Mouse (Mus musculus): Measurements from ENCODE around the gene Ppp1r1b. TPM values are rescaled to one million over a fixed set of nuclear protein-coding genes. Genes with fewer than 3 reads are reported as not detected.
A peak's percentile ranks its signal among the peaks of the same experiment; 100 is the strongest.
"Not testable (repeated sequence)": the region's sequence is repeated elsewhere in the genome, so short reads cannot be mapped to it uniquely, and the experiment has no call there.

Gene Ppp1r1b
- polyA plus RNA-seq, 1 experiment from 2014 or later: 52.2 TPM

DNA sequence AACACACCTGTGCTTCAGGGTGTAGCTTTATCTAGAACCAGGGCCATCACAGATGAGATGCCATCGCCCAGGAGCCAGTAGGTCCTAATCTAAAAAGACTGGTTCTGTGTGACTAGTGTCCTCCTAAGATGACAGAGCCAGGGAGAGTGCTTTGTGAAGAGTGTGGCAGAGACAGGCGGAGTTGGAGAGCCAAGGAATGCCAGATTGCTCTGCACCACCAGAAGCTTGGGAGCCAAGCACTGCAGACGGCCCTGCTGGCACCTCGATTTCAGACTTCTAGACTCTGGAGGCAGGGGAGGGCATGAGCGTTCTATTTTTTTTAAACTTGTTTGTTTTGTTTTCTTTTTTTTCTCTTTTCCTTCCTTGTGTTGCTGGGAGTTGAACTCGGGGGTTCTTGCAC, 21.1 kb downstream of the Ppp1r1b start:
- 84% methylated on average over 6 of the region's 6 CpGs for WGBS
- H3K36me3 ChIP-seq: 0 out of 2 replicates have a peak, but pooled peaks cover 3% of the 10 kb centered on the region
- peaks cover 7% of the 10 kb centered on the region; the same call in 1 of the 2 replicates for H3K4me1 ChIP-seq (replicated peaks)
- H3K27ac ChIP-seq: no peak overlapping the region
- no peak overlapping the region for H3K4me3 ChIP-seq (replicated peaks)
- no peaks in the 10 kb centered on the region for H3K27me3 ChIP-seq (replicated peaks)
- H3K4me2 ChIP-seq (replicated peaks): no peak overlapping the region
- ATAC-seq: no peak
- no peak overlapping the region for H3K9ac ChIP-seq
- H3K9me3 ChIP-seq: no peaks in the 10 kb centered on the region

DNA sequence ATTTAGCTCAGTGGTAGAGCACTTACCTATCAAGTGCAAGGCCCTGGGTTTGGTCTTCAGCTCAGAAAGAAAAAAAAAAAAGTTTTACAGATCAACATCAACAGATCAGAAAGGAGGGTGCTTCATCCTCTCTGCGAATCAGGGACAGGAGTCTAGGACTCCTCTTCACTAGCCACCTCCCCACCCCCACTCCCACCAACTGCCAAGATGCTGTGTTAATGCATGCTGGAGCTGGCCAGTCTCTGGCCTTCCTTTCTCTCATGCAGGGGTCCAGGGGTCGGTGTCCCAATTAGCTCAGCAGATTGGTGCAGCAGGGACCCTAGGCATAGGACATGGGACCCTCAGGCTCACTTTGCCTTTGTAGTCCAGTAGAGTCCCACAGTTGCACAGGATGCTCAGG, 22.4 kb downstream of the Ppp1r1b start:
- H3K9ac ChIP-seq: no peak overlapping the region
- WGBS: 92% methylated on average over 2 of the region's 2 CpGs
- no peak overlapping the region for H3K4me2 ChIP-seq (replicated peaks)
- H3K4me3 ChIP-seq (replicated peaks): no peak overlapping the region
- no peaks in the 10 kb centered on the region for H3K27me3 ChIP-seq (replicated peaks)
- no peaks in the 10 kb centered on the region for H3K9me3 ChIP-seq
- ATAC-seq: no peak
- peaks cover 7% of the 10 kb centered on the region; the same call in 1 of the 2 replicates for H3K36me3 ChIP-seq
- no peak overlapping the region for H3K27ac ChIP-seq
- 0 out of 2 replicates have a peak, but pooled peaks cover 7% of the 10 kb centered on the region for H3K4me1 ChIP-seq (replicated peaks)

- WGBS: 66% methylated on average over 10 of the region's 10 CpGs
- Histone ChIP-seq H3K4me2 (replicated peaks) (no peak overlapping the region), H3K9ac (no peak overlapping the region), H3K4me3 (replicated peaks) (no peak overlapping the region), H3K4me1 (replicated peaks) (0 out of 2 replicates have a peak, but pooled peaks cover 7% of the 10 kb centered on the region), H3K9me3 (no peaks in the 10 kb centered on the region), H3K27me3 (replicated peaks) (no peaks in the 10 kb centered on the region), H3K36me3 (peaks cover 7% of the 10 kb centered on the region; the same call in 1 of the 2 replicates), H3K27ac (no peak overlapping the region)
- ATAC-seq: peak; percentile 30; the same call in 1 of the 2 replicates
These were observed 23.5 kb downstream of the Ppp1r1b start for GRCm38 (mm10) chr11:98371556-98372240.

DNA sequence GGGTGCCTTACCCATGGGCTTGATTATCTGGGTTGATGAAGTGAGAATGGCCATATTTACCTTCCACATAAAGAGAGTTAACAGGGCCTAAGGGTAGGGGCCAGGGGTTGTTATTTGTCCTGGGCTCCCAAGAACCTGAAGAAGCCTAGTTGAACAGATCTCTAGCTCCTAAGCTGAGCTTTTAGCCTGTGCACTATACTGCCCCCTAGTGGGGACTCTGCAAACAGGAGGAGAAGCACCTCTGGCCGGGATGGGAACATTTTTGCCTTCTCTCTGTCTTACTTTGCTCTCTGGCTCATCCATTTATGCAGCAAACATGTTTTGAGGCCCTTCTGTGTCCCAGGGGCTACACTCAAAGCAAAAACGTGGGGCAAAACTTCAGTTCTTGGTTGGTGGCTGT, 24.2 kb downstream of the Ppp1r1b start:
- Histone ChIP-seq H3K4me2 (replicated peaks) (no peak overlapping the region), H3K9me3 (no peaks in the 10 kb centered on the region), H3K27ac (no peak overlapping the region), H3K9ac (no peak overlapping the region), H3K4me1 (replicated peaks) (0 out of 2 replicates have a peak, but pooled peaks cover 7% of the 10 kb centered on the region), H3K36me3 (peaks cover 7% of the 10 kb centered on the region; the same call in 1 of the 2 replicates), H3K4me3 (replicated peaks) (no peak overlapping the region), H3K27me3 (replicated peaks) (no peaks in the 10 kb centered on the region)
- ATAC-seq: peak; percentile 50
- whole genome bisulfite sequencing: 6% methylated on average over 2 of the region's 2 CpGs

- Histone ChIP-seq H3K27me3 (replicated peaks) (no peaks in the 10 kb centered on the region), H3K4me3 (replicated peaks) (no peak overlapping the region), H3K27ac (no peak overlapping the region), H3K9ac (no peak overlapping the region), H3K9me3 (no peaks in the 10 kb centered on the region), H3K36me3 (peaks cover 11% of the 10 kb centered on the region; the same call in 1 of the 2 replicates), H3K4me2 (replicated peaks) (no peak overlapping the region), H3K4me1 (replicated peaks) (0 out of 2 replicates have a peak, but pooled peaks cover 7% of the 10 kb centered on the region)
- ATAC-seq: no peak
- 84% methylated on average over 6 of the region's 6 CpGs for WGBS
These were observed 25.0 kb downstream of the Ppp1r1b start for GRCm38 (mm10) chr11:98373244-98373643.

- no peaks in the 10 kb centered on the region for H3K9me3 ChIP-seq
- no peak overlapping the region for H3K4me2 ChIP-seq (replicated peaks)
- 0 out of 2 replicates have a peak, but pooled peaks cover 7% of the 10 kb centered on the region for H3K4me1 ChIP-seq (replicated peaks)
- 88% methylated on average over 8 of the region's 8 CpGs for WGBS
- no peak overlapping the region for H3K9ac ChIP-seq
- H3K4me3 ChIP-seq (replicated peaks): no peak overlapping the region
- H3K36me3 ChIP-seq: peaks cover 20% of the 10 kb centered on the region; the same call in 1 of the 2 replicates
- H3K27me3 ChIP-seq (replicated peaks): no peaks in the 10 kb centered on the region
- ATAC-seq: no peak
- H3K27ac ChIP-seq: no peak overlapping the region
These were observed 26.1 kb downstream of the Ppp1r1b start for GRCm38 (mm10) chr11:98374266-98374665.

DNA sequence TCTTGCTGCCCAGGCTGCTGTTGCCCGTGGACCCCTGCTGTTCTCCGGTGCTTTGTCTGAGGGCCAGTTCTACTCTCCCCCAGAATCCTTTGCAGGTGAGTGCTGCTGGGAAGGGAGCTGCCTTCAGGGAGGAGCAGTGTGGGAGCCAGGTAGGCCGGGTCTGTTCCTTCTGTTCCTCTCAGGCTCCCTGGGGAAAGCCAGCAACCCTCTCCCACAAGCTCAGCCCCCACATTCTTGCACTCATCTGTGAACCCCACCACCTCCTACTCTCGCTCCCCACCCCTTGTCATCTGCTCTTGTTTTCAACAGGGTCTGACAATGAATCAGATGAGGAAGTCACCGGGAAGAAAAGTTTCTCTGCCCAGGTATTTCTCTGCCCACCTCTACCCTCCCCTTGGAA, 28.6 kb downstream of the Ppp1r1b start:
- Histone ChIP-seq H3K36me3 (peaks cover 21% of the 10 kb centered on the region; the same call in 1 of the 2 replicates), H3K27me3 (replicated peaks) (no peaks in the 10 kb centered on the region), H3K27ac (no peak overlapping the region), H3K4me3 (replicated peaks) (no peak overlapping the region), H3K9me3 (no peaks in the 10 kb centered on the region), H3K4me2 (replicated peaks) (no peak overlapping the region), H3K4me1 (replicated peaks) (no peaks in the 10 kb centered on the region), H3K9ac (no peak overlapping the region)
- WGBS: 74% methylated on average over 5 of the region's 5 CpGs
- ATAC-seq: no peak

- Histone ChIP-seq H3K4me2 (replicated peaks) (no peak overlapping the region), H3K4me3 (replicated peaks) (no peak overlapping the region), H3K9me3 (no peaks in the 10 kb centered on the region), H3K36me3 (peaks cover 21% of the 10 kb centered on the region; the same call in 1 of the 2 replicates), H3K27ac (no peak overlapping the region), H3K27me3 (replicated peaks) (no peaks in the 10 kb centered on the region), H3K9ac (no peak overlapping the region), H3K4me1 (replicated peaks) (no peaks in the 10 kb centered on the region)
- 86% methylated on average over 11 of the region's 11 CpGs for WGBS
- ATAC-seq: no peak
These were observed 29.6 kb downstream of the Ppp1r1b start for GRCm38 (mm10) chr11:98377787-98378186.

GRCm38 (mm10) chr11:98379379-98379778, 31.2 kb downstream of the Ppp1r1b start:
- no peaks in the 10 kb centered on the region for H3K9me3 ChIP-seq
- H3K4me2 ChIP-seq (replicated peaks): no peak overlapping the region
- no peak overlapping the region for H3K9ac ChIP-seq
- ATAC-seq: no peak
- peaks cover 18% of the 10 kb centered on the region; the same call in 1 of the 2 replicates for H3K36me3 ChIP-seq
- WGBS: 84% methylated on average over 7 of the region's 7 CpGs
- H3K27ac ChIP-seq: no peak overlapping the region
- H3K4me1 ChIP-seq (replicated peaks): no peaks in the 10 kb centered on the region
- no peak overlapping the region for H3K4me3 ChIP-seq (replicated peaks)
- H3K27me3 ChIP-seq (replicated peaks): 0 out of 2 replicates have a peak, but pooled peaks cover 3% of the 10 kb centered on the region

DNA sequence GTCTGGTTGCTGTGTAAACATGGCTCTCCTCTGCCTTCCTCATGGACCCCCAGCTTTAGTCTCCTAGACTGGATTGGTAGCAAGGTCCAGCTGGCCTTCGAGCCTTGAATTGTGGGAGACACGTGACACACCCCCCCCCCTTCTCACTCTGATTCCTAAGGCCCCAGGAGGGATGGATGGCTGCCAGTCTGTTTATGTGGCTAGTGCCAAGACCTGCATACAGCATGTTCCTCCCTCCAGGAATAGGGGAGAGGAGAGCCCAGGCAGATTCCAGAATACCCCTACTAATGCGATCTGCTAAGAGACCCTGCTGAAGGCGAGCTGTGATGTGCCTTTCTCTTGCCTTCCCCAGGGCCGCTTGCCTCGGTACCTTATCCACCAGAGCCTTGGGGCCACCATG, 31.9 kb downstream of the Ppp1r1b start:
- no peak for ATAC-seq
- H3K4me3 ChIP-seq (replicated peaks): no peak overlapping the region
- no peak overlapping the region for H3K27ac ChIP-seq
- 0 out of 2 replicates have a peak, but pooled peaks cover 3% of the 10 kb centered on the region for H3K27me3 ChIP-seq (replicated peaks)
- H3K9ac ChIP-seq: no peak overlapping the region
- no peaks in the 10 kb centered on the region for H3K9me3 ChIP-seq
- WGBS: 75% methylated on average over 6 of the region's 6 CpGs
- no peaks in the 10 kb centered on the region for H3K4me1 ChIP-seq (replicated peaks)
- no peak overlapping the region for H3K4me2 ChIP-seq (replicated peaks)
- peaks cover 16% of the 10 kb centered on the region; the same call in 1 of the 2 replicates for H3K36me3 ChIP-seq

GRCm38 (mm10) chr11:98381651-98382050, 33.4 kb downstream of the Ppp1r1b start:
- Histone ChIP-seq H3K27me3 (replicated peaks) (peaks cover 13% of the 10 kb centered on the region), H3K9me3 (no peaks in the 10 kb centered on the region), H3K9ac (no peak overlapping the region), H3K4me1 (replicated peaks) (no peaks in the 10 kb centered on the region; the same call in 1 of the 2 replicates), H3K36me3 (peaks cover 14% of the 10 kb centered on the region; the same call in 1 of the 2 replicates), H3K27ac (no peak overlapping the region), H3K4me3 (replicated peaks) (no peak overlapping the region), H3K4me2 (replicated peaks) (no peak overlapping the region)
- WGBS: 90% methylated on average over 2 of the region's 2 CpGs
- no peak for ATAC-seq

DNA sequence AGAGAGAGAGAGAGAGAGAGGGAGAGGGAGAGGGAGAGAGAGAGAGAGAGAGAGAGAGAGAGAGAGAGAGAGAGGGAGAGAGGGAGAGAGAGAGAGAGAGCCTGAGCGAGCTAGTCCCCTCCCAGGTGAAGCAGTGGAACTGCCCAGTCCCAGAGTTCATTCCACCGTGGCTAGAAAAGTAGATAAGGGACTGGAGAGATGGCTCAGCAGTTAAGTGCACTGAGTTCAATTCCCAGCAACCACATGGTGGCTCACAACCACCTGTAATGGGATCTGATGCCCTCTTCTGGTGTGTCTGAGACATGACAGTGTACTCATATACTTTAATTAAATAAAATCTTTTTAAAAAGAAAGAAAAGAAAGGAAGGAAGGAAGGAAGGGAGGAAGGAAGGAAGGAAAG, 34.2 kb downstream of the Ppp1r1b start:
- peaks cover 20% of the 10 kb centered on the region for H3K27me3 ChIP-seq (replicated peaks)
- not testable (repeated sequence) for ATAC-seq
- 41% methylated on average over 2 of the region's 2 CpGs for WGBS

More for the DNA sequence above, 34.2 kb downstream of the Ppp1r1b start:
- not testable (repeated sequence) for H3K4me3 ChIP-seq (replicated peaks); H3K9me3 ChIP-seq; H3K4me2 ChIP-seq (replicated peaks); H3K4me1 ChIP-seq (replicated peaks); H3K9ac ChIP-seq; H3K27ac ChIP-seq
- peaks cover 14% of the 10 kb centered on the region; the same call in 1 of the 2 replicates for H3K36me3 ChIP-seq

Data from intestine, embryonic 15.5 days (tissue).